ENCODE assay signal across 24 mouse cellular contexts in genomic region chr5:41806176-41806575, GRCm38 (mm10). TPM values are rescaled to one million over a fixed set of nuclear protein-coding genes. Genes with fewer than 3 reads are reported as not detected.
DNase-seq lines count a peak whose midpoint lies in the region; ATAC-seq and TF ChIP-seq lines count a peak whose summit lies in the region.
"Had no signal": no experiment of that assay in that cellular context is flagged by ENCODE, and none has a peak within 500 bp of the region (broad histone marks: within the 10 kb centered on the region; RNA-seq: fewer than 3 reads in every experiment).

No protein-coding gene starts in this region.

- WGBS in liver, embryonic 11.5 days: 50% methylated on average over 5 of the region's 5 CpGs
- 53% methylated on average over 5 of the region's 5 CpGs for WGBS in liver, postnatal 0 days (ENCODE audit: insufficient replicate concordance)
- WGBS in liver, embryonic 13.5 days (ENCODE audit: insufficient replicate concordance): 30% methylated on average over 5 of the region's 5 CpGs

- no peak overlapping the region for H3K9ac ChIP-seq in liver, embryonic 11.5 days (ENCODE audit: low read depth, low read length)
- no peak overlapping the region for H3K9ac ChIP-seq in liver, postnatal 0 days (replicated peaks)
- no peak overlapping the region for H3K9ac ChIP-seq in liver, embryonic 13.5 days
- H3K9ac ChIP-seq: embryonic facial prominence, embryonic 12.5 days; forebrain, embryonic 15.5 days; heart, embryonic 13.5 days; hindbrain, embryonic 15.5 days had no signal

- H3K36me3 ChIP-seq in liver, embryonic 11.5 days (ENCODE audit: control insufficient read depth, insufficient read depth, low read length): peaks cover 10% of the 10 kb centered on the region
- H3K36me3 ChIP-seq in liver, postnatal 0 days (replicated peaks; ENCODE audit: insufficient read depth, low read length): peaks cover 40% of the 10 kb centered on the region
- peaks cover 72% of the 10 kb centered on the region for H3K36me3 ChIP-seq in G1E (replicated peaks)
- H3K36me3 ChIP-seq in liver, embryonic 13.5 days: peaks cover 60% of the 10 kb centered on the region

- H3K27ac ChIP-seq in liver, embryonic 11.5 days (ENCODE audit: low read depth, low read length): no peak overlapping the region
- no peak overlapping the region for H3K27ac ChIP-seq in liver, postnatal 0 days (ENCODE audit: low read depth)
- no peak overlapping the region for H3K27ac ChIP-seq in liver, embryonic 13.5 days
- H3K27ac ChIP-seq: embryonic facial prominence, embryonic 12.5 days; forebrain, embryonic 15.5 days; heart, embryonic 13.5 days; hindbrain, embryonic 15.5 days had no signal

- no peaks in the 10 kb centered on the region for H3K27me3 ChIP-seq in liver, embryonic 11.5 days (replicated peaks; ENCODE audit: control insufficient read depth, insufficient read depth, low read length)
- H3K27me3 ChIP-seq in liver, postnatal 0 days (ENCODE audit: insufficient read depth, low read length): no peaks in the 10 kb centered on the region
- H3K27me3 ChIP-seq in G1E (ENCODE audit: insufficient read depth, low read length): no peaks in the 10 kb centered on the region
- H3K27me3 ChIP-seq in liver, embryonic 13.5 days: no peaks in the 10 kb centered on the region
- H3K27me3 ChIP-seq: CH12.LX; embryonic facial prominence, embryonic 12.5 days; forebrain, embryonic 15.5 days; heart, embryonic 13.5 days; hindbrain, embryonic 15.5 days had no signal

- no peak for TF ChIP-seq CTCF in liver, postnatal 0 days (IDR thresholded peaks at IDR 0.05; ENCODE audit: low read depth)
- no peak for TF ChIP-seq CTCF in G1E (IDR thresholded peaks at IDR 0.05; ENCODE audit: low read depth, low read length)

- no peak for TF ChIP-seq EP300 in liver, postnatal 0 days (IDR thresholded peaks at IDR 0.05; ENCODE audit: low read depth)

- no peak overlapping the region for H3K4me2 ChIP-seq in liver, embryonic 11.5 days
- H3K4me2 ChIP-seq in liver, postnatal 0 days (ENCODE audit: low read depth, low read length): no peak overlapping the region
- H3K4me2 ChIP-seq in liver, embryonic 13.5 days: no peak overlapping the region
- H3K4me2 ChIP-seq: embryonic facial prominence, embryonic 12.5 days; forebrain, embryonic 15.5 days; heart, embryonic 13.5 days; hindbrain, embryonic 15.5 days had no signal

- no peak overlapping the region for H3K4me3 ChIP-seq in liver, embryonic 11.5 days (ENCODE audit: low read depth, low read length)
- no peak overlapping the region for H3K4me3 ChIP-seq in liver, postnatal 0 days (ENCODE audit: low read depth, low read length)
- no peak overlapping the region for H3K4me3 ChIP-seq in G1E (ENCODE audit: low read depth, low read length)
- H3K4me3 ChIP-seq in liver, embryonic 13.5 days (replicated peaks): no peak overlapping the region
- H3K4me3 ChIP-seq: embryonic facial prominence, embryonic 12.5 days; forebrain, embryonic 15.5 days; heart, embryonic 13.5 days; hindbrain, embryonic 15.5 days had no signal

- peak; percentile 56 for ATAC-seq in liver, embryonic 11.5 days (replicated peaks; ENCODE audit: low FRiP score)
- ATAC-seq in liver, postnatal 0 days: no peak
- ATAC-seq in G1E (ENCODE audit: extremely low read depth, insufficient number of reproducible peaks, low FRiP score, poor library complexity, severe bottlenecking): peak; percentile 82
- peak; percentile 70 for ATAC-seq in liver, embryonic 13.5 days (ENCODE audit: low read depth)
- ATAC-seq in megakaryocyte-erythroid progenitor cell, adult 5-6 weeks (replicated peaks; ENCODE audit: low FRiP score, low TSS enrichment, poor library complexity, severe bottlenecking): peak; percentile 89
- ATAC-seq: forebrain, embryonic 15.5 days had no signal

- no peak for DNase-seq in liver, embryonic 11.5 days (ENCODE audit: low spot score)
- no peak for DNase-seq in liver, postnatal 0 days
- no peak for DNase-seq in G1E (ENCODE audit: low spot score)
- peak; percentile 3 for DNase-seq in liver, embryonic 13.5 days
- no peak for DNase-seq in retina, postnatal 1 day
- no peak for DNase-seq in thymus, adult 18-20 months
- DNase-seq: adrenal gland, postnatal 10 days; cerebellum, adult 11 months; cerebellum, adult 8-10 months; cerebellum, postnatal 14 days; gastrocnemius, postnatal 10 days; heart, postnatal 36 days had no signal

- no peaks in the 10 kb centered on the region for H3K9me3 ChIP-seq in liver, embryonic 11.5 days (ENCODE audit: control insufficient read depth, low read length)
- H3K9me3 ChIP-seq in liver, postnatal 0 days (ENCODE audit: low read length): no peaks in the 10 kb centered on the region
- no peaks in the 10 kb centered on the region for H3K9me3 ChIP-seq in G1E (replicated peaks)
- no peaks in the 10 kb centered on the region for H3K9me3 ChIP-seq in liver, embryonic 13.5 days (replicated peaks)
- H3K9me3 ChIP-seq: embryonic facial prominence, embryonic 12.5 days; forebrain, embryonic 15.5 days; heart, embryonic 13.5 days; hindbrain, embryonic 15.5 days had no signal

- 0 out of 2 replicates have a peak, but pooled peaks cover 3% of the 10 kb centered on the region for H3K4me1 ChIP-seq in liver, embryonic 11.5 days (replicated peaks; ENCODE audit: control insufficient read depth, insufficient read depth, low read length)
- no peaks in the 10 kb centered on the region for H3K4me1 ChIP-seq in liver, postnatal 0 days (ENCODE audit: insufficient read depth)
- H3K4me1 ChIP-seq in G1E (ENCODE audit: insufficient read depth, low read depth, low read length): no peaks in the 10 kb centered on the region
- H3K4me1 ChIP-seq in liver, embryonic 13.5 days (replicated peaks): peaks cover 8% of the 10 kb centered on the region; the same call in 1 of the 2 replicates
- H3K4me1 ChIP-seq: embryonic facial prominence, embryonic 12.5 days; forebrain, embryonic 15.5 days; heart, embryonic 13.5 days; hindbrain, embryonic 15.5 days had no signal

RNA-seq across cellular contexts. Expression of gene Bod1l, which starts 37.9 kb away (rescaled TPM):
- 19.1 and 21.0 TPM in 2 replicates for polyA plus RNA-seq in liver, embryonic 11.5 days (2014; fragmentation: Nextera tagmentation; extraction: Ambion mirVana)
- 7.8 and 8.0 TPM in 2 replicates for polyA plus RNA-seq in liver, postnatal 0 days (2015; fragmentation: Nextera tagmentation; extraction: Ambion mirVana)
- total RNA-seq in G1E (2014; fragmentation: Nextera tagmentation) (72.1 and 86.7 TPM in 2 replicates), G1E (2017) (40.8 and 50.6 TPM in 2 replicates)
- polyA plus RNA-seq in G1E (2012): 7.8 and 9.4 TPM in 2 replicates
- polyA plus RNA-seq in liver, embryonic 13.5 days (2015; fragmentation: Nextera tagmentation; extraction: Ambion mirVana): 12.3 and 12.5 TPM in 2 replicates
- total RNA-seq in megakaryocyte-erythroid progenitor cell, adult 5-6 weeks (2014; fragmentation: Nextera tagmentation): 31.9 and 35.3 TPM in 2 replicates
- total RNA-seq in megakaryocyte-erythroid progenitor cell, adult 5-6 weeks (2017): 51.8 and 56.4 TPM in 2 replicates

RNA-seq across cellular contexts. Expression of gene Nkx3-2, which starts 41.9 kb away (rescaled TPM):
- polyA plus RNA-seq in liver, embryonic 11.5 days (2014; fragmentation: Nextera tagmentation; extraction: Ambion mirVana): 0.34 and 0.47 TPM in 2 replicates
- not detected in 2 replicates for polyA plus RNA-seq in liver, postnatal 0 days (2015; fragmentation: Nextera tagmentation; extraction: Ambion mirVana)
- total RNA-seq in G1E (2014; fragmentation: Nextera tagmentation): not detected in 2 replicates
- total RNA-seq in G1E (2017): not detected in 2 replicates
- polyA plus RNA-seq in G1E (2012): not detected in 2 replicates
- polyA plus RNA-seq in liver, embryonic 13.5 days (2015; fragmentation: Nextera tagmentation; extraction: Ambion mirVana): 0.10 TPM in 1 of 2 replicates, not detected in the other
- not detected in 2 replicates for total RNA-seq in megakaryocyte-erythroid progenitor cell, adult 5-6 weeks (2014; fragmentation: Nextera tagmentation)
- not detected in 2 replicates for total RNA-seq in megakaryocyte-erythroid progenitor cell, adult 5-6 weeks (2017)
- total RNA-seq: adrenal gland, postnatal 4 days; CH12.LX; heart, postnatal 36 days had no signal
- polyA plus RNA-seq: brain, embryonic 14.5 days; cortical plate, adult 2 months; forebrain, embryonic 11.5 days; forebrain, embryonic 15.5 days; gonadal fat pad, adult 2 months; heart, postnatal 0 days; hindbrain, embryonic 15.5 days had no signal
